Mouse (Mus musculus) erythroblast, embryonic 14.5 days (primary cell): ENCODE measurements around the gene Rac1.

Experiments
- GATA1 ChIP-seq: IDR thresholded peaks from 2 replicates; pipeline ENCODE4 v1.6.1; 2012; ENCODE audit warnings: low read length, inconsistent platforms, mixed read lengths
- TAL1 ChIP-seq: IDR thresholded peaks from 3 replicates; pipeline ENCODE4 v1.6.1; 2012; ENCODE audit warnings: low read length, inconsistent platforms, mixed read lengths

GRCm38 (mm10) chr5:143484955-143485354 is 42.9 kb downstream of the Rac1 start:
- TF ChIP-seq GATA1 (no peak), TAL1 (no peak)
